Mouse (Mus musculus): Measurements from ENCODE around the gene Gm12184.
"Not testable (repeated sequence)": the region's sequence is repeated elsewhere in the genome, so short reads cannot be mapped to it uniquely, and the experiment has no call there.

Gene Gm12184

GRCm38 (mm10) chr11:48821299-48821698, 5.2 kb downstream of the Gm12184 start:
- not testable (repeated sequence) for DNase-seq

GRCm38 (mm10) chr11:48820308-48820674, 6.2 kb downstream of the Gm12184 start:
- DNase-seq: no peak

GRCm38 (mm10) chr11:48819614-48820307, 6.7 kb downstream of the Gm12184 start:
- DNase-seq: no peak

- peak; percentile 84 to 90 for DNase-seq
Measured at GRCm38 (mm10) chr11:48818346-48818745, 8.1 kb downstream of the Gm12184 start.

- DNase-seq: no peak
Measured at GRCm38 (mm10) chr11:48817794-48818193, 8.7 kb downstream of the Gm12184 start.

- DNase-seq: peak; percentile 99 to 100
Measured at GRCm38 (mm10) chr11:48816800-48817665, 9.4 kb downstream of the Gm12184 start, which contains the start of gene Trim41. Trim41 (minus strand) TSS chr11:48817353.

- DNase-seq: peak in 1 of 2 experiments; percentile 55
Measured at GRCm38 (mm10) chr11:48816281-48816781, 10.1 kb downstream of the Gm12184 start.

- no peak for DNase-seq
Measured at GRCm38 (mm10) chr11:48815851-48816250, 10.6 kb downstream of the Gm12184 start.

GRCm38 (mm10) chr11:48813782-48814181, 12.7 kb downstream of the Gm12184 start:
- DNase-seq: no peak

GRCm38 (mm10) chr11:48810142-48810541, 16.3 kb downstream of the Gm12184 start:
- no peak for DNase-seq

GRCm38 (mm10) chr11:48809434-48809830, 17.0 kb downstream of the Gm12184 start:
- DNase-seq: no peak

GRCm38 (mm10) chr11:48808737-48809433, 17.6 kb downstream of the Gm12184 start:
- DNase-seq: no peak

- no peak for DNase-seq
Measured at GRCm38 (mm10) chr11:48808304-48808646, 18.2 kb downstream of the Gm12184 start.

- no peak for DNase-seq
Measured at GRCm38 (mm10) chr11:48807563-48808303, 18.7 kb downstream of the Gm12184 start.

GRCm38 (mm10) chr11:48806856-48807562, 19.4 kb downstream of the Gm12184 start:
- DNase-seq: no peak

GRCm38 (mm10) chr11:48804922-48805321, 21.5 kb downstream of the Gm12184 start:
- no peak for DNase-seq

- DNase-seq: no peak
Measured at GRCm38 (mm10) chr11:48803988-48804387, 22.5 kb downstream of the Gm12184 start.

GRCm38 (mm10) chr11:48801831-48802772, 24.4 kb downstream of the Gm12184 start:
- no peak for DNase-seq

GRCm38 (mm10) chr11:48799921-48800701, 26.3 kb downstream of the Gm12184 start, which contains the start of gene Rack1:
Rack1 (plus strand) TSS chr11:48800332.
- peak; percentile 90 to 92 for DNase-seq

All from cerebellum, postnatal 25 days (tissue).